Mouse (Mus musculus) embryonic facial prominence, embryonic 13.5 days (tissue): ENCODE results near the gene Ralb. TPM values are rescaled to one million over a fixed set of nuclear protein-coding genes. Genes with fewer than 3 reads are reported as not detected.
A peak's percentile ranks its signal among the peaks of the same experiment; 100 is the strongest.

Experiments
- ATAC-seq: fragments of 200-750 bp; cut with Nextera tagmentation; 2 replicates; pipeline ENCODE4 v1.8.0; 2017; ENCODE audit warnings: low read depth; ENCODE audit not compliant: insufficient number of reproducible peaks, insufficient read depth, low FRiP score, low TSS enrichment
- H3K27ac ChIP-seq: fragments of 300-500 bp; sonication (generic); 2 replicates; pipeline ENCODE4 v1.5.1; 2015; ENCODE audit warnings: moderate library complexity, mild to moderate bottlenecking, inconsistent platforms
- H3K27me3 ChIP-seq: fragments of 300-500 bp; sonication (generic); 2 replicates; pipeline ENCODE4 v1.6.1; 2015; ENCODE audit warnings: mild to moderate bottlenecking, inconsistent platforms
- H3K36me3 ChIP-seq: fragments of 300-500 bp; sonication (generic); 2 replicates; pipeline ENCODE4 v1.6.1; 2015; ENCODE audit warnings: mild to moderate bottlenecking, inconsistent platforms
- H3K4me1 ChIP-seq: fragments of 300-500 bp; sonication (generic); 2 replicates; pipeline ENCODE4 v1.6.1; 2015; ENCODE audit warnings: inconsistent platforms
- H3K4me2 ChIP-seq: fragments of 300-500 bp; sonication (generic); 2 replicates; pipeline ENCODE4 v1.6.1; 2015; ENCODE audit warnings: moderate library complexity, mild to moderate bottlenecking, inconsistent platforms
- H3K4me3 ChIP-seq: fragments of 300-500 bp; sonication (generic); 2 replicates; pipeline ENCODE4 v1.5.1; 2015; ENCODE audit warnings: mild to moderate bottlenecking, inconsistent platforms
- H3K9ac ChIP-seq: fragments of 300-500 bp; sonication (generic); 2 replicates; pipeline ENCODE4 v1.6.1; 2015; ENCODE audit warnings: mild to moderate bottlenecking, inconsistent platforms
- H3K9me3 ChIP-seq: fragments of 300-500 bp; sonication (generic); 2 replicates; pipeline ENCODE4 v1.6.1; 2016; ENCODE audit warnings: inconsistent platforms
- WGBS: fragments of 180-500 bp; shearing (Covaris S2); methylation state at CpG from one replicate; pipeline ENCODE4 v1.1.7; 2015; ENCODE audit warnings: mixed read lengths; 5-methylcytosine and 5-hydroxymethylcytosine counted together
- polyA plus RNA-seq: library from polyadenylated mRNA; unstranded; fragments of >200 nt; fragmentation: Nextera tagmentation; extraction: Ambion mirVana; gene quantifications from 2 replicates; pipeline ENCODE4 v1.2.1, GENCODE M21; 2015

Gene Ralb
- polyA plus RNA-seq, 1 experiment from 2014 or later = 117 TPM

DNA sequence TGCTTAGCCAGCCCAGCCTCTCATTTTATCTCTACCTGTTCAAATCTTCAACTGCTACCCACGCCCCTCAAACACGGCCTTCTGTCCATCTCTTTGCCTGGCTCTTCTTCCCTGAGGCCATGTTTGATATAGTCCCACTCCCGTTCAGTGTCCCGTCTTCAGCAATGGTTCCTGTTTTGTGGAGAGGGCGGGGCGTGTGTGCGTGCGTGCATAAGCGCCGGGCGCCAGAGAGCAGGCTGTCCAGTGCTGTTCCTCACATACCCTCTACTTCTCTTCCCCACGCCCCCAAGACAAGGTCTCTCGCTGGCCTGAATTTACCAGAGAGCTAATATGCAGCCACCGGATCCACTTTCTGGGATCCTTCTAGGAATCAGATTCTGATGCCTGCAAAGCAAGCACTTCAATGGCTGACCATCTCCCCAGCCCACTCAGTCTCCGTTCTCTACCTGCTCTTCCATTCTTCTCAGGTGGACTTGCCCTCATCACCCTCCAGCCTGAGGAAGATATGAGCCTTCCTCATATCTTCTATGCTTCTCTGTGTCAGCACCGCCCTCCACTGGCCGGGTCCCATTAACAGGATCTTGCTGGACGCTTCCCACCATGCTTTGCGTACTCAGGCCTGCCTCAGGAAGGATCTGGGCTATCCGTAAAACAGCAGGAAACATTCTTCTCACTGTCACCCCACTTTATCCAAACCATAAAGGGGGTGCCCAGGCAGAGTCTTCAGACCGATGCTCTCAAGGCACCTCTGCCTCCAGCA, 60.8 kb downstream of the Ralb start:
- Histone ChIP-seq H3K27ac (no peak overlapping the region), H3K27me3 (no peaks in the 10 kb centered on the region), H3K36me3 (no peaks in the 10 kb centered on the region), H3K4me1 (no peaks in the 10 kb centered on the region), H3K4me2 (no peak overlapping the region), H3K4me3 (no peak overlapping the region), H3K9ac (no peak overlapping the region), H3K9me3 (no peaks in the 10 kb centered on the region)
- ATAC-seq = no peak
- 83% methylated on average over 21 of the region's 21 CpGs for WGBS

- WGBS = 90% methylated on average over 9 of the region's 9 CpGs
- no peak overlapping the region for H3K27ac ChIP-seq
- no peaks in the 10 kb centered on the region for H3K4me1 ChIP-seq
- no peak overlapping the region for H3K4me3 ChIP-seq
- ATAC-seq = no peak
- no peaks in the 10 kb centered on the region for H3K27me3 ChIP-seq
- H3K36me3 ChIP-seq = no peaks in the 10 kb centered on the region
- H3K9me3 ChIP-seq = no peaks in the 10 kb centered on the region
- H3K9ac ChIP-seq = no peak overlapping the region
- no peak overlapping the region for H3K4me2 ChIP-seq
These were observed 61.7 kb downstream of the Ralb start for GRCm38 (mm10) chr1:119442901-119443300.

GRCm38 (mm10) chr1:119438105-119438637, 66.4 kb downstream of the Ralb start:
- Histone ChIP-seq H3K4me2 (no peak overlapping the region), H3K4me3 (no peak overlapping the region), H3K9ac (no peak overlapping the region), H3K27ac (no peak overlapping the region), H3K27me3 (no peaks in the 10 kb centered on the region), H3K36me3 (no peaks in the 10 kb centered on the region), H3K9me3 (no peaks in the 10 kb centered on the region), H3K4me1 (no peaks in the 10 kb centered on the region)
- WGBS = 88% methylated on average over 9 of the region's 9 CpGs
- no peak for ATAC-seq

DNA sequence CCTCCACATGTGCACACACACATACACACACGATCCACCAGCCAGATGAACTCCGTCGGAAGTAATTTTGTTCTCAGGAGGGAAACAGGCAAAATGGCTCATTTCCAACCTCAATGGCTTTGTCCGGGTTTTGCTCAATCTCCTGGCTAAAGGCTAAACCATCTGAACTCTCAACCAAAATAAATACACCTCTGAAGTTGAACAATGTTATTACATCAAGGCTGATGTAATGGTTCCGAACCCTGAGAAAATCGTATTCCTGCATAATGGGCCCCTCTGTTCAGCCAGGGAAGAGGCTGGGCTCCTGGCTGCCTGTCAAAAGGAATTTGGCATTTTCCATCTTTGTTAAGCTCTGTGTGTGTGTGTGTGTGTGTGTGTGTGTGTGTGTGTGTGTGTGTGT, 67.2 kb downstream of the Ralb start:
- 64% methylated on average over 6 of the region's 6 CpGs for WGBS
- no peaks in the 10 kb centered on the region for H3K27me3 ChIP-seq
- H3K36me3 ChIP-seq = no peaks in the 10 kb centered on the region
- no peak overlapping the region for H3K4me3 ChIP-seq
- H3K27ac ChIP-seq = no peak overlapping the region
- ATAC-seq = no peak
- H3K4me2 ChIP-seq = no peak overlapping the region
- H3K4me1 ChIP-seq = no peaks in the 10 kb centered on the region
- H3K9me3 ChIP-seq = no peaks in the 10 kb centered on the region
- H3K9ac ChIP-seq = no peak overlapping the region

DNA sequence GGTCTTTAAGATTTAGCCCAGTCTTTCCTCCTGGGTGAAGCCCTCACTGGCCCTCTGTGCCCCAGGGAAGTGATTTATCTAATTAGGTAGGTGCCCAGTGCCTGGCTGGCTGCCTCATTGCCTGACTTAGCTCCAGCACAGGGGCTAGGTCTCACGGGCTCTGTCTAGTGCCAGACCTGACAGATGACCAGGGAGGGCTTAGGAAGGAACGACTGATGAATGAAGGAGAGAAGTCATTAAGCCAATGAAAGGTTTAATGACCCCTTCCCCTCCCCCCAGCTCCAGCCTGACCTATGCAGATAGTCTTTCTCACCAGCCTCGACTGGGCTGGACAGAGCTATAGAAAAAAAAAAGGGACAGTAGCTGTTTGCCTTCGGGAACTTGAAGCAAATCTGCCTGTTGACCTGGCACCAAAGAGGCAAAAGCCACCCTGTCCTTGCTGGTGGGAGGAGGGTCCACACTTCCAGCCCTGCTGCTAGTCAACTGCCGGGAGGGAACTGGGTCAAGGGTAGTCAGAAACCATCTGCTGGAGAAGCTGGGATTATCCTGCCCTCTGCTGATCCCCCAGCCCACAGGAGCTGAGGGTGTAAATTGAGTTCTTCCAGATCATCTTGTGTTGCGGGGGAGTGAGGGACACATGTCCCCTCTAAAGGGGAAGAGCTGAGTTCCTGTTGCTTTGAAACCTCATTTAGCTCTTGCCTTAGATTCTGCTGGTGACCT, 80.3 kb downstream of the Ralb start:
- peaks cover 29% of the 10 kb centered on the region for H3K4me1 ChIP-seq
- H3K27ac ChIP-seq = no peak overlapping the region
- peaks cover 67% of the 10 kb centered on the region for H3K27me3 ChIP-seq
- no peak overlapping the region for H3K9ac ChIP-seq
- no peak for ATAC-seq
- no peaks in the 10 kb centered on the region for H3K9me3 ChIP-seq
- no peak overlapping the region for H3K4me3 ChIP-seq
- no peak overlapping the region for H3K4me2 ChIP-seq
- 26% methylated on average over 6 of the region's 6 CpGs for WGBS
- H3K36me3 ChIP-seq = no peaks in the 10 kb centered on the region

GRCm38 (mm10) chr1:119423510-119423909, 81.1 kb downstream of the Ralb start:
- peaks cover 75% of the 10 kb centered on the region for H3K27me3 ChIP-seq
- H3K4me2 ChIP-seq = no peak overlapping the region

DNA sequence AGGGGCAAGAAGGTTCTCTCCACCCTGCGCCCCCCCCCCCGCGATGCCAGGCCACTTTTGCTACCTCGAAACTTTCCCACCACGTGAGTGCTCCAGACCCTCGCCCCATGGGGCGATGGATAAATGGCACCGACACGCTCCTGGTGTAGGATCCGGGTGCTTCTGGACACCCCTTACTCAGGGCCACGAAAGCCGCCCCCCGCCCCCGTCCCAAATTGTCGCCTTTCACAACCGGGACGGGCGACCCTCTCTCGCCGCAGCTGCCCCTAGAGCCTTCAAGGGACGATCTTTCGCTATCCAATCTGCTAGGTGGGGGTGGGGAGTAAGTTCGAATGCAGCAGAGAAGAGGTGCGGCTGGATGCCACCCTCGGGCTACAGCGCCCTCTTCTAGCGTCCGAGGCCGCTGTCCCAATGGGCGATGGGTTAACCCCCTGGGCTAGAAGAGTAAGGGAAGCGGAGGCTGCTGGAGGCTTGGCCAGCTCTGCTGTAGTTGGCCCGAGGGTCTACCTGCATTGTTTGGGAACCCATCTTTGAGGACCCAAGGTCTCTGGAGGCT, 82.1 kb downstream of the Ralb start:
- no peak overlapping the region for H3K27ac ChIP-seq
- WGBS = under 1% methylated on average over 32 of the region's 32 CpGs
- H3K36me3 ChIP-seq = no peaks in the 10 kb centered on the region
- H3K4me2 ChIP-seq = peak overlapping the region; percentile 100
- H3K27me3 ChIP-seq = peaks cover 85% of the 10 kb centered on the region
- H3K9ac ChIP-seq = peak overlapping the region; percentile 71; the same call in 1 of the 2 replicates
- peaks cover 36% of the 10 kb centered on the region for H3K4me1 ChIP-seq
- peak overlapping the region; percentile 62 for H3K4me3 ChIP-seq
- no peak for ATAC-seq
- no peaks in the 10 kb centered on the region for H3K9me3 ChIP-seq

More at GRCm38 (mm10) chr1:119423510-119423909, 81.1 kb downstream of the Ralb start:
- no peak for ATAC-seq
- H3K9me3 ChIP-seq = no peaks in the 10 kb centered on the region
- H3K27ac ChIP-seq = no peak overlapping the region
- 2% methylated on average over 14 of the region's 14 CpGs for WGBS
- peaks cover 31% of the 10 kb centered on the region for H3K4me1 ChIP-seq
- H3K9ac ChIP-seq = no peak overlapping the region
- no peak overlapping the region for H3K4me3 ChIP-seq
- H3K36me3 ChIP-seq = no peaks in the 10 kb centered on the region

GRCm38 (mm10) chr1:119421576-119422421, 82.8 kb downstream of the Ralb start, which contains the start of gene Inhbb:
Gene Inhbb (minus strand): TSS chr1:119422248.
- Histone ChIP-seq H3K9me3 (no peaks in the 10 kb centered on the region), H3K4me2 (peak within 1 kb of the TSS; percentile 100), H3K36me3 (no peaks in the 10 kb centered on the region), H3K4me1 (peaks cover 36% of the 10 kb centered on the region), H3K27ac (no peak within 1 kb of the TSS), H3K9ac (peak within 1 kb of the TSS; percentile 71), H3K27me3 (peaks cover 92% of the 10 kb centered on the region), H3K4me3 (peak within 1 kb of the TSS; percentile 62)
- ATAC-seq = peak; percentile 27; the same call in 1 of the 2 replicates
- WGBS = under 1% methylated on average over 86 of the region's 92 CpGs

- peak; percentile 26 for ATAC-seq
- peak overlapping the region; percentile 62 for H3K4me3 ChIP-seq
- H3K36me3 ChIP-seq = no peaks in the 10 kb centered on the region
- peak overlapping the region; percentile 100 for H3K4me2 ChIP-seq
- H3K9me3 ChIP-seq = no peaks in the 10 kb centered on the region
- peaks cover 99% of the 10 kb centered on the region for H3K27me3 ChIP-seq
- peak overlapping the region; percentile 71 for H3K9ac ChIP-seq
- peaks cover 36% of the 10 kb centered on the region for H3K4me1 ChIP-seq
- WGBS = under 1% methylated on average over 43 of the region's 78 CpGs
- H3K27ac ChIP-seq = no peak overlapping the region
These were observed 83.5 kb downstream of the Ralb start for GRCm38 (mm10) chr1:119420984-119421575.
